10 mouse cellular contexts compared by ENCODE assay signal in genomic region chr5:106461913-106462312, GRCm38 (mm10). TPM values are rescaled to one million over a fixed set of nuclear protein-coding genes. Genes with fewer than 3 reads are reported as not detected.
DNase-seq lines count a peak whose midpoint lies in the region; ATAC-seq and TF ChIP-seq lines count a peak whose summit lies in the region.
"Had no signal": no experiment of that assay in that cellular context is flagged by ENCODE, and none has a peak within 500 bp of the region (broad histone marks: within the 10 kb centered on the region; RNA-seq: fewer than 3 reads in every experiment).

No protein-coding gene starts in this region.

- no peak overlapping the region for H3K4me2 ChIP-seq in kidney, embryonic 14.5 days (replicated peaks; ENCODE audit: low read depth, low read length)
- H3K4me2 ChIP-seq: embryonic facial prominence, embryonic 12.5 days; limb, embryonic 12.5 days had no signal

- H3K27me3 ChIP-seq in kidney, adult 2 months (replicated peaks; ENCODE audit: control insufficient read depth, insufficient read depth, low read length): peaks cover 15% of the 10 kb centered on the region
- H3K27me3 ChIP-seq in kidney, embryonic 14.5 days (ENCODE audit: control insufficient read depth, insufficient read depth, low read length): peaks cover 99% of the 10 kb centered on the region

- no peak overlapping the region for H3K4me3 ChIP-seq in kidney, adult 2 months (ENCODE audit: insufficient read depth, low read depth, low read length)
- no peak overlapping the region for H3K4me3 ChIP-seq in kidney, embryonic 14.5 days (ENCODE audit: low read length)
- H3K4me3 ChIP-seq: embryonic facial prominence, embryonic 12.5 days; limb, embryonic 12.5 days had no signal

- H3K9ac ChIP-seq in kidney, embryonic 14.5 days (ENCODE audit: low read depth, low read length): no peak overlapping the region
- H3K9ac ChIP-seq: embryonic facial prominence, embryonic 12.5 days; limb, embryonic 12.5 days had no signal

- no peaks in the 10 kb centered on the region for H3K9me3 ChIP-seq in kidney, embryonic 14.5 days (ENCODE audit: control insufficient read depth, low read length)
- H3K9me3 ChIP-seq: embryonic facial prominence, embryonic 12.5 days; limb, embryonic 12.5 days had no signal

- no peak overlapping the region for H3K27ac ChIP-seq in kidney, adult 2 months (ENCODE audit: insufficient read depth, low read depth, low read length)
- no peak overlapping the region for H3K27ac ChIP-seq in kidney, embryonic 14.5 days (ENCODE audit: low read depth, low read length)
- H3K27ac ChIP-seq: embryonic facial prominence, embryonic 12.5 days; limb, embryonic 12.5 days had no signal

- peak; percentile 62 for TF ChIP-seq CTCF in kidney, adult 2 months (conservative IDR thresholded peaks at IDR 0.05; ENCODE audit: insufficient read depth, insufficient read length, low read depth, low read length)

- no peaks in the 10 kb centered on the region for H3K4me1 ChIP-seq in kidney, adult 2 months (ENCODE audit: control insufficient read depth, insufficient read depth, low read length)
- 0 out of 2 replicates have a peak, but pooled peaks cover 3% of the 10 kb centered on the region for H3K4me1 ChIP-seq in kidney, embryonic 14.5 days (ENCODE audit: control insufficient read depth, insufficient read depth, low read length)

- DNase-seq in kidney, adult 2 months: peak; percentile 52
- peak; percentile 59 for DNase-seq in adipocyte (ENCODE audit: low spot score)
- DNase-seq in retina, postnatal 1 day: peak; percentile 73
- DNase-seq in urinary bladder, postnatal 36 days (ENCODE audit: low spot score in 2 of 2): no peak

- no peak for ATAC-seq in kidney, embryonic 14.5 days (ENCODE audit: low FRiP score, low TSS enrichment)
- peak; percentile 64 for ATAC-seq in CD4-positive, CD25-positive, alpha-beta regulatory T cell, adult 4 months
- peak; percentile 42 to 49; a peak in 2 of 4 replicates for ATAC-seq in hematopoietic stem cell, adult 5-6 weeks (replicated peaks in 1 of 2; ENCODE audit: insufficient read depth in 1 of 2, low FRiP score in 2 of 2, low TSS enrichment in 1 of 2, low read depth in 1 of 2, poor library complexity in 2 of 2, severe bottlenecking in 2 of 2)
- no peak; the same call in 1 of the 2 replicates for ATAC-seq in granulocyte monocyte progenitor cell, adult 5-6 weeks (replicated peaks; ENCODE audit: poor library complexity, severe bottlenecking)

- 1% methylated on average over 4 of the region's 4 CpGs for WGBS in kidney, adult 2 months
- WGBS in kidney, embryonic 14.5 days: 0% methylated on average over 4 of the region's 4 CpGs

- no peak for TF ChIP-seq POLR2A in kidney, adult 2 months (IDR thresholded peaks at IDR 0.05; ENCODE audit: low read depth, low read length)

- H3K36me3 ChIP-seq in kidney, adult 2 months (ENCODE audit: control insufficient read depth, insufficient read depth, low read length): no peaks in the 10 kb centered on the region
- no peaks in the 10 kb centered on the region for H3K36me3 ChIP-seq in kidney, embryonic 14.5 days (ENCODE audit: control insufficient read depth, insufficient read depth, low read length)
- H3K36me3 ChIP-seq: embryonic facial prominence, embryonic 12.5 days; limb, embryonic 12.5 days had no signal

RNA-seq across cellular contexts. Expression of gene Barhl2, which starts 3.9 kb away (rescaled TPM):
- not detected in 2 replicates for polyA plus RNA-seq in kidney, adult 2 months (2012; rRNA removed)
- not detected in 2 replicates for polyA plus RNA-seq in kidney, embryonic 14.5 days (2014; fragmentation: Nextera tagmentation; extraction: Ambion mirVana)
- polyA plus RNA-seq in CD4-positive, CD25-positive, alpha-beta regulatory T cell, adult 4 months (2017; shearing (Covaris generic)): not detected
- not detected in 2 replicates for total RNA-seq in hematopoietic stem cell, adult 5-6 weeks (2017)
- not detected in 2 replicates for total RNA-seq in granulocyte monocyte progenitor cell, adult 5-6 weeks (2014; fragmentation: Nextera tagmentation)
- total RNA-seq in granulocyte monocyte progenitor cell, adult 5-6 weeks (2017): not detected in 2 replicates
- polyA plus RNA-seq: embryonic facial prominence, embryonic 12.5 days; limb, embryonic 12.5 days had no signal

Comparison
In these comparisons a context has a peak if more than half of its experiments do, and no peak if none do; other contexts are left out.
1. DNase-seq: peak in kidney, adult 2 months (single experiment), adipocyte (single experiment) and retina, postnatal 1 day (single experiment); none in urinary bladder, postnatal 36 days (0 of 2).
2. ATAC-seq: peak in CD4-positive, CD25-positive, alpha-beta regulatory T cell, adult 4 months (single experiment) and hematopoietic stem cell, adult 5-6 weeks (2 of 2); none in kidney, embryonic 14.5 days (single experiment) and granulocyte monocyte progenitor cell, adult 5-6 weeks (single experiment).